Mouse (Mus musculus): ENCODE measurements around the gene Dglucy.
A peak's percentile ranks its signal among the peaks of the same experiment; 100 is the strongest.

Gene Dglucy

DNA sequence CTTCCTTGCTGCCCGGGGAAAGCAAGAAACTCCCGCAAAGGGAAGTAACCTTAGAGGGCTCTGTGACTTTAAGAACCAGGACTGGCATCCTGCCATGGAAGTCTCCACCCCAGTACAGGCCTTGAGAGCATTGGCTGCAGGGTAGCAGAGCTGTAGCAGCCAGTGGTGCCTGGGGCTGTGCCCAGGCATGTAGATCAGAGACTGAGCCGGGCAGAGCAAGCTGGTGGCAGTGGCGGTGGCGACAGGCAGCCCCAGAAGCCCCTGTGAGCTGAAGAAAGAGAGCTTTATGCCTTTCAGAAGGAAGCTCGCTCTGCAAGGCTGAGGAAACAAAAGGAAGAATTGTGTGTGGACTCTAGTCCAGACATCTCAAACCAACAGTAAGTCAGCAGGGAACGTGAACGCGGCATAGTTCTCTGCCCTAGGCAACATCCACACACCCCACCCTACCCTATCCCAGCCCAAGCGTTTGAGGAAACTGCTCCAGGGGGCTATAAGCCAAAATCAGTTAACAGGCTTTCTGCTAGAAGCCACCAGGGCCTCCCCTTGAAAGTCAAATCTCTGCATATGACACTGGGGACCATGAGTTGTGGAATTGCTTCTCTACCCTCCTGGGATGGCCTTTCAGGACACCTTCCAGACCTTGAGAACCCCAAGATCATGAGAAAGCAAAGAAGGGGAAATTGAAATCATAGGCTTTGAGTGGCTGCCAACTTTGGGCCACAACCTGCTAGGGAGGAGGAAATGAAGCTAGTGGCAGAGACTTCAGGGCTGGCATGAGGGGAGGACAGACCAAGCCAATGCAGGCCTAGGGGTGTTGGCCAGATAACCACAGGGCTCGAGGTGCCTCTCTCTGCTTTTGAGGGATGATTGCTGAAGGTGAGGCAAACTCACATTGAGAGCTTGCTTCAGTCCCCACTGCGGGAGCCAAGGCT lies at the start of gene Dglucy:
TSS of gene Dglucy (plus strand) at position 124 of the 932 bp plus-strand sequence.
- peak; percentile 32 to 39 for DNase-seq (ENCODE audit: low spot score in 2 of 2)

DNA sequence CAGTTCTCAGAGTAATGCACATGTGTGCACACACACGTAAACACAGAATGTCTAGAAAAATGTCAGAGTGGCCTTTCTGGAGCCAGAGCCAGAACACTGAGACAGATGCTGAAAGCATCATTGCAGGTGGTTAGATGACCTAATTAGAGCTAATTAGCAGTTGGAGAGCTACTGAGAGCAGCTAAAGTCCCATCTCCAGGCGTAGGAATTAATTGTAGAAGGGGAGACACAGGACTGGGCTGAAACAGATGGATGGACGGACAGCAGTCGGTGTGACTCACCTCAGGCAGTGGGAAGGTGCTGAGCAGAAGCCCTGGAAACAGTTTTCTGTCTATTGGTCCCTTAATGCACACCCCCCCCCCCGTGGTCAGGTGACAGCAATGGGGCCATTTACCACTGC lies 43.7 kb upstream of the Dglucy start:
- no peak for DNase-seq (ENCODE audit: low spot score in 2 of 2)

DNA sequence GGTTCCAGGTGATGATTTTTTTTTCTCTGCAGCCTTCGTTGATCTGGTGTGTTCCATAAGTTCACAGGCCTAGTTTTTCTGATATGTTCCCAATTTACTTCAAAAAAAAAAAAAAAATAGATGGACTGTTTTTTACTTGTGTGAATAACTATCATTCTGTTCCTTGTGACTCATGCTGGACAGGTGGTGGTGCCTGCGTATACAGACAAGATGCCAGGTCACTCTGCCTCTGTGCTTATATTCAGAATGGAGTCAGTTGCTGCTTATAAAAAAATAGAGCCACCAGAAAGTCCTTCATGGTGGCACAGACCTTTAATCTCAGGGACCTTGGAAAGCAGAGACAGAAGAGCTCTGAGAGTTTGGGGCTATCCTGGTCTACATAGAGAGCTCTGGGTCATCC lies 43.3 kb upstream of the Dglucy start:
- no peak for DNase-seq (ENCODE audit: low spot score in 2 of 2)

- no peak for DNase-seq (ENCODE audit: low spot score in 2 of 2)
Observed at GRCm38 (mm10) chr12:100738498-100738897, 40.4 kb upstream of the Dglucy start.

- no peak for DNase-seq (ENCODE audit: low spot score in 2 of 2)
Observed at GRCm38 (mm10) chr12:100739011-100739570, 39.8 kb upstream of the Dglucy start.

DNA sequence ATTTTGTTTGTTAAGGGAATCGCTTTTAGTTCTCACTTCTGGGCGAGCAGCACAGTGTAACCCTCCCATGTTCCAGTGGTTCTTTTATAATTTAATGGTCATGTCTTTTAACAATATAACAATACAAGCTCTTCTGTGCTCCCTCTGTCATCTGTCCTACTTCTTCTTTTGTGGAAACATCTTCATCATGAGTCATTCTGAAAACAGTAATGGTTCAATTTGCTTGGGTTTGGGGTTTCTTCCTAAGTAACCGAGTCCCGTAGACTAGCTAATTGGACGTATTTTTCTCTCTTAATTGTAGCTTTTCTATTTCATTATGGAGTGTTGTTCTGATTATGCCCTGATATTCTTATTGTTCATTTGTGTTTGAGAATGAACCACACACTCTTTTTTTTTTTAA lies 38.5 kb upstream of the Dglucy start:
- no peak for DNase-seq (ENCODE audit: low spot score in 2 of 2)

GRCm38 (mm10) chr12:100742468-100742867 lies 36.4 kb upstream of the Dglucy start:
- no peak for DNase-seq (ENCODE audit: low spot score in 2 of 2)

- no peak for DNase-seq (ENCODE audit: low spot score in 2 of 2)
Observed at GRCm38 (mm10) chr12:100752977-100753376, 25.9 kb upstream of the Dglucy start.

- DNase-seq (ENCODE audit: low spot score in 2 of 2), result no peak
Observed at GRCm38 (mm10) chr12:100753716-100754115, 25.1 kb upstream of the Dglucy start.

DNA sequence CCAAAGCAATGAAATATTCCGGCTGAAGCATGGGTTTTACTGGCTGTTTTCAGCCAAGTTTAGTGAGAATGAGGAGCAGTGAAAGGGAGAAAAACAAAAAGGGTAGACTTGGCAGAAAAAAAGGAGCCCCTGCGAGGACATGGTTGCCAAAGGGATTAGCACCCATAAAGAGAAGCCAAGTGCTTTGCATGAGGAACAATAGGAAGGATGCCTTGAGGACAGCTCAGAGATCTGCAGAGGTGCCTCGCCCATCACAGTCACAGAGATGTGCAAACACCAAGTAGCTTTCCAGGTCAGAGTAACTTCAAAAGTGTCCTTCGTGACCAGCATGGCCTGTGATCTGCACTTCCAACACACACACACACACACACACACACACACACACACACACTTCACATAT lies 21.4 kb upstream of the Dglucy start:
- DNase-seq (ENCODE audit: low spot score in 2 of 2), result no peak

DNA sequence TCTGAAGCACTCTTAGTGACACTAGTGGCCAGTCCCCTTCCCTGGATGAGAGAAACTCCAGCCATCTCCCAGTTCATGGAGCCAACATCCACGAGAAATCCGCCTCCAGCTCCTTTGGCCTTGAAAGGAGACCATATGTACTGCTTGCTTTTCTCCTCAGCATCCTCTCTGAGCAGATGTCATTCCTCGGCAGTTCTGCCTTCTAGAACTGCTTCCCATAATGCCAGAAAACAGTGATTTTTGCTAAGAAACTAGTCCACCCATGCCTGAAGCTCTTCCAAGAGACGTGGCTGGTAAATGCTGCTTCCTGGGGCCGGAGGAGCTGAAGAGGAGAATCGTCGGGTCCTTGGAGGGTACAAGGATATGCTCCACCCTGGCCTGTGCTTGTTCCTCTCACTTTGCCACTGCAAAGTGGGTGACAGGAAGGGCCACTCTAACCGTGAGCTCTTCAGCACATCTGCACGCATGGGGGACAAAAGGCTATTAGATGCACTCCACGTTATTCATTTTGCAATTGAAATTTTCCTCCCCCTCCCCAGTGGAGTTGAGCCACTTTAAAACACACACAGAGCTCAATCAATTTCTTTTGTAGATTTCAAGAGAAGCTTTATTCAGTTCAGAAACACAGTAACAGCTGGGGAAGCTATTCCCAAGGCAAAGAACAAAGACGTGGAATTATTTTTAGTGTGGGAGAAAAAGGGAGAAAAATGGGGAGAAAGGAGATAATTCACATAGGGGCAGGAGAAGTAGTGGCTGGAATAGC lies 16.0 kb upstream of the Dglucy start:
- DNase-seq (ENCODE audit: low spot score in 2 of 2), result no peak

DNA sequence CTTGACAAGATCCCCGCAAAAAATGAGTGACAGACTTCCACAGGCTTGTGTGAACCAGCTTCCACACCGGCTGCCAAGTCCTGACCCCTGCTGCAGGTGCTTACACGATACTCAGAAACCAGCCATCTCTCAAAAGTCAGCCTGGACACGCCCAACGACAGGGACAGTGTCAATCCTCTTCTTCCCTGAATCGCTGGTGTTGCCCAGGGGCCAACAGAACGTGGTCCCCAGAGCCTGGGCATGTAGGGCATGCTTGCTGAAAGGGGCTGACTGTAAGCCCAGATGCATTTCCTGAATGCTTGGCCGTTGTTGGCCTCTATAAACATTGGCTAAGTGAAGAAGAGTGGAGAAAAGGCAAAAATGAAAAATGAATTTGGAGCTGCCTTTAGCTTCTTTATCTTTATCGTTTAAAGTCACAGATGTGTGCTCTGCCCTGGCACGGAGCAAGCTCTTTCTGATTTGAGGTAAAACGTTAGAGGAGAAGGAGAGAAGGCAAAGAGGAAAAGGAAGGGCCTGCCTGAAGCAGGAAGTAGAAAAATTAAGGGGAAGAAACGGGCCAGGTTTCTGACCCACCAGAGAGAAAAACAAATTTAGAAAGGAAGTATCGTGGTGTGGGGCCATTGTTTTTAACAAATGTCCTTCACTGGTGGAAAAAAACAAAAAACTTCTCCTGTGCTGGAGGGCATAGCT lies 14.4 kb upstream of the Dglucy start:
- no peak for DNase-seq (ENCODE audit: low spot score in 2 of 2)

GRCm38 (mm10) chr12:100769871-100770270 lies 9.0 kb upstream of the Dglucy start:
- DNase-seq (ENCODE audit: low spot score in 2 of 2), result no peak

DNA sequence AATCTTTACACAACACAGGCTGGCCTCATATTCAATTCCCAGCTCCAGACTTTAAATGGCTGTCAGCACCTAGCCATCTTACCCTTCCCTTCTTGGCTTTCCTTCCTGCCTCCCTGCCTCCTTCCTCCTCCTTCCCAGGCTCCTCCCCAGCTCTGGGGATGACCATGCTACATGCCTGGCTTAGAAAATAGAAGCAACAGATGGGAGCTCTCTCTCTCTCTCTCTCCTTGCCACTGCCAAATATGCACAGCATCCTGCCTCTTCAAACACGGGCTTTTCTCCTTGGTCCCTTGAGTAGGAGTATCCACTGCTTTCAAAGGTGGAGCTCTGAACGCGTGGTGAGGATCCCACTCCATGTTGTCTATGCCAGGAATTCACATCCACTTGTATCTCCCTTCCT lies 8.1 kb upstream of the Dglucy start:
- DNase-seq (ENCODE audit: low spot score in 2 of 2), result no peak

DNA sequence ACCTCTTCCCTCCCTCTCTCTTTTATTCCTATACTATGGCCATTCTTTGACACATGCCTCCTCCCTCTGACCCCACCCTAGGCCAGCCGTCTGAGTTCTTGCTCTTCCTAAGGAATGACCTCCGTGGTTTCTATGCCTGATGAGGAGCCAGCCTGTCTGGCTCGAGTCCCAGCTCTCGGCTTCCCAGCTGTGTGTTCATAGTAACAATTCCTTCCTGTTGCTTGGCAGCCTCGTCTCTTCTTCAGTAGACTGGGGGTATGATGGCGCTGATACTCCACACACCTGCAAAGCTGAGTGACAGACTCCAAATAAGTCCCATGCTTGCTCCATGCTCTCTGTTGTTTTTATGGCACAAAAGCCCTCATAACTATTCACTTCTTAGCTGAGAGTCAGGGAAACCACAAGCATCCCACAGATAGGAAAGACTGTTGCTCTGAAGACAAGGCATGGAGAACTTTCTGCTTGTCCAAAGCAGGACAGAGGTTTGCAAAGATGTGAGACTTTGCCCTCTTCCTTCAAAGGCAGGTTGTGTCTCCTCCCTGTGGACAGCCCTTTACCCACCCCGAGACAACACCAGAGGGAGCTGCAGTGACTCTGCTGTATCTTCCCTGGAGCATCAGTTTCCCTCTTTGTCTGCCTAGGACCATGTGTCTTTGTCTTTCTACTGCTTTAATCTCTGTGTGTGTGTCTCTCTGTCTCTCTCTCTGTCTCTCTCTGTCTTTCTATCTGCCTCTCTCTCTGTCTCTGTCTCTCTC lies 6.5 kb upstream of the Dglucy start:
- DNase-seq (ENCODE audit: low spot score in 2 of 2), result no peak

GRCm38 (mm10) chr12:100774756-100775155 lies 4.1 kb upstream of the Dglucy start:
- DNase-seq (ENCODE audit: low spot score in 2 of 2), result no peak

DNA sequence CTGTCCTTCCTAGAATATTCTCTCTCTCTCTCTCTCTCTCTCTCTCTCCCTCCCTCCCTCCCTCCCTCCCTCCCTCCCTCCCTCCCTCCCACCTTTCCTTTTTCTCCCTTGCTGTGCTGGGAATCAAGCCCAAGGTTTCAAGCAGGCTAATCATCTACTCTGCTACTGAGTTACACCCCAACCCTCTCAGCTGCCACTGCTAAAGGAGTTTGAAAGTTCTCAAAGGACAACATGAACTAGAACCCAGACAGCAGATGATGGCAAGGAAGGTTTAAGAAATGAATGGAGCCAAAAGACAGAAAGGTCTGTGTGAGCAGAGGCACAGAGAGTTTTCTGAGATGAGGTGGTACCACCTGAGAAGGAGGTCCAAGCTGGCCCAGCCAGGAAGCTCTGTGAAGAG lies 3.6 kb upstream of the Dglucy start:
- no peak for DNase-seq (ENCODE audit: low spot score in 2 of 2)

DNA sequence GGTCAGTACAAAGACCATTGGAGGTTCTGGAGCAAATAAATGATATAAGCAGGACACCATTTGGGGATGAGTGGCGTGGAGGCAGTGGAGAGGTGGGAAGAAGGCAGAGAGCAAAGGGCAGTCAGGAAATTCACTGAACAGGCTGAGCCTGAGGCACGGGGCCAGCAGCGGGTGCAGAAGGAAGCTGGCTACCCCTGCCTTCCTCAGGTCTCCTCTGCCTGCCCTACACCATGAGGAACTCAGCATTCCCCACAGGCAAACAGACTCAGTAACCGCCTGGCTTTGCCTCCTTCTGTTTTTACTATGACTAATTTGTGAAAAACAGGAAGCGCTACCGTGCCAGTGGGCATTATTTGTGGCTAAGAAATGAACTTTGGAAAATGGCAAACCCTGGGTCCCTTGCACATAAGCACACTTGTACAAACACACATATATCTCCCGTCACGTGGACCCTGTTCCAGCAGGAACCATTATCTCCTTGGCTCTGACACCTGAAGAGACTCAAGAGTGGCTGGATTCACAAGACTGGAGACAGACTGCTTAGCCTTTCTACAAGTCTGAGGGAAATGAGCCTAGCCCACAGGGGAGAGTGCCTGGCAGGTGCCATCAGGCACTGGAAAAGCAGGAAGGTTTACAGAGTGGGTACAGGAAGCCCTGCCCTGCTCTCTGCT lies 2.8 kb upstream of the Dglucy start:
- DNase-seq (ENCODE audit: low spot score in 2 of 2), result no peak

GRCm38 (mm10) chr12:100776991-100777390 lies 1.9 kb upstream of the Dglucy start:
- no peak for DNase-seq (ENCODE audit: low spot score in 2 of 2)

DNA sequence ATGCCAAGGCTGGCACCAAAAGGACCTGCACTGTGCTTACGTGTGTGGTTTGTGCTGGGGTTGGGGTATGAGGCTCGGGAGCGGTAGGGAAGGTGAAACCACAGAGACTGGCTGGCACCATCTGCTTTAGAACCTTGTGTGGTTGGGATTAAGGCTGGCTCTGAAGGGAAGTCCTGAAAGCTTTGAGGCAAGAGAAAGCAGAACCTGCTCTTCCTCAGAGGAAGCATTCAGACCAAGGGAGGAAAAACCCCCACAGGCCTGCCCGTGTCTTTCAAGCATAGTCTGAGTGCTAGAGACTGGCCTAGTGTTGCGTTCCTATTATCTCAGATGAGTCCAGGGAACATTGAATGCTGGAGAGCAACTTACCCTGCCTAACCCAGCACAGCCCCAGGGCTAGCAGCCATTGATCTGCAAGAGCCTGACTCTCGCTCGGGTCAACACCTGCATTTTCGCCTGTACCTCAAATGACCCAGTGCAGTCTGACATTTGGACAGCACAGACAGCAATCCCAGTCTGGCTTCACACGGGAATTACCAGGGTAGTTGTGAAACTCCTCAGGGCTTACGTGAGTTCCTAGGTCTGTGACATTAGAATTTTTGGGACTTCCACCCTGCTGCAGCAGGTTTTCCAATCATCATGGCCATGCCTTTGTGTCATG lies 452 bp upstream of the Dglucy start:
- no peak for DNase-seq (ENCODE audit: low spot score in 2 of 2)
